Mouse (Mus musculus): ENCODE results near the gene Nipa2. TPM values are rescaled to one million over a fixed set of nuclear protein-coding genes. Genes with fewer than 3 reads are reported as not detected.
A peak's percentile ranks its signal among the peaks of the same experiment; 100 is the strongest.

The Nipa2 gene
- 31.2 and 34.3 TPM in 2 replicates for total RNA-seq (2014; fragmentation: Nextera tagmentation)
- 37.3 and 39.8 TPM in 2 replicates for total RNA-seq (2017)

DNA sequence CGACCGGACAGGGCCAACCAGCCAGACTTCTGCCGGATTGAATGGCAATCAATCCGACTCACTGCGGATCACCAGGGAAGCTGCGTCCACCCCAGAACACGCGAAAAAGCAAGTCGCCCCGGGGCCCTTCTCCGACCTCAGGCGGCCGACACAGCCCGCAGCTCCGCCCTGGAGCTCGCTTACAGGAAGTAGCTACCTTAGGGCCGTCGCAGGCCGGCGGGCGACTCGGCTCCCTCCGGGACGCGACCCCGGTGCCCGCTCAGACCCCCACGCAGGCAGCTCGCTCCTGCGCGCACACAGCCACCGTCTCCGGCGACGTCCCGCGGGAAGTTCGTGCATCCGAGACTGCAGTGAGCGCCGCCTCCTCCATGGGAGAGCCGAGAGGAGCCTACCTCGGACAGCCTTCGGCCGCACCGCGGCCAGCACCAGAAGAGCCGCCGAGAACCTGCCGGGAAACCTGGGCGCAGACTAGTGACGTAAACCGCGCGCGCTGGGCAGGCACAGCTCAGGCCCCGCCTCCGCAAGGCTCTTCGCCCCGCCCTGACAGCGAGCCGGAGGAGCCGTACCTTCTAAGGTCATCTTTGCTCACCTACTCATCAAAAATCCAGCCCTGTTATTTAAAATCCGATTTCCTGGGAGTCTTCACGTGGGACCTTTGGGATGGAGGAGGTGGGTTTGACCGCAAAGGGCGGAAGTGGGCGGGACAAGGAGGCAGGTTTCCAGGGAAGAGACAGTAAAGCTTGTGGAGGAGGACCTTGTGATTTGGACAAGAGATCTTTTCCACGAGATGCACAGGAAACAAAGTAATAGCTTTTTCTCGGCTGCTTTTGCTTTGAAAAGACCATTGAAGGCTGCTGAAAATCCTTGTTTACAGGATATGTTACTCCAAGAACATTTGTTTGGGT, at the start of gene Nipa2:
Gene Nipa2 (minus strand): TSS at position 473 of the 905 bp plus-strand sequence.
- ATAC-seq (replicated peaks; ENCODE audit: poor library complexity, severe bottlenecking), result peak; percentile 91

- ATAC-seq (replicated peaks; ENCODE audit: poor library complexity, severe bottlenecking), result no peak
These were observed 48.7 kb upstream of the Nipa2 start for GRCm38 (mm10) chr7:56011018-56011333.

DNA sequence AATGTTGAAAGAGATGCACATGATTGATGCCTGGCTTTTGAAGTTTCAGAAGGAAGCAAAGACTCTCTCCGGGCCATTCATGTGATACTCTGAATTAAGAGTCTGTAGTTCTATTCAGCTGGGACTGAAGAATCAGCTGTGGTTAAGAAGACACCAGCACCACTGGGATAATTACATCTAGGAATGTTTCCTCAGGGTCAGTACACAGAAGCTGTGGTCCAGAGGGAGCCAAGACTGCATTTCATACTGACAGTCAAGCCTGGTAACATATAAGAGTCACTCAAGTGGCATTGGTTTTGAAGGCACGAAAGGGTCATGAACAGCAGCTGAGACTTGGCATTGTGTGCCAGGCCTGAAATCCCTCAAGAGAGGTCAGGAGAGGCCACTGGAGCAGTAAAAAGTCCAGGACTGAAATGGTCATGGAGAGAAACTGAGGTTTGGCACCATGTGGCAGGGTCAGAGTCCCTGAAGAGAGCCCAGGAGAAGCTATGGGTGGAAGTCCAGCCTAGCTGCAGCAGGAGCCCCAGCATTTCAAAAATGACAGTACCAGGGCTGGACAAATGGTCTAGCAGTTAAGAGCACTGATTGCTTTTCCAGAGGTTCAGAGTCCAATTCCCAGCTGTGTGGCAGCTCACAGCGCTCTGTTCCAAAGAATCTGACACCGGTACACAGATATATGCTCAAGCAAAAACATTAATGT, 48.2 kb upstream of the Nipa2 start:
- no peak for ATAC-seq (replicated peaks; ENCODE audit: poor library complexity, severe bottlenecking)

- no peak for ATAC-seq (replicated peaks; ENCODE audit: poor library complexity, severe bottlenecking)
These were observed 36.7 kb upstream of the Nipa2 start for GRCm38 (mm10) chr7:55998997-55999396.

GRCm38 (mm10) chr7:55995013-55995412, 32.7 kb upstream of the Nipa2 start:
- no peak for ATAC-seq (replicated peaks; ENCODE audit: poor library complexity, severe bottlenecking)

GRCm38 (mm10) chr7:55991858-55992257, 29.6 kb upstream of the Nipa2 start:
- ATAC-seq (replicated peaks; ENCODE audit: poor library complexity, severe bottlenecking), result no peak

GRCm38 (mm10) chr7:55991129-55991528, 28.9 kb upstream of the Nipa2 start:
- no peak for ATAC-seq (replicated peaks; ENCODE audit: poor library complexity, severe bottlenecking)

DNA sequence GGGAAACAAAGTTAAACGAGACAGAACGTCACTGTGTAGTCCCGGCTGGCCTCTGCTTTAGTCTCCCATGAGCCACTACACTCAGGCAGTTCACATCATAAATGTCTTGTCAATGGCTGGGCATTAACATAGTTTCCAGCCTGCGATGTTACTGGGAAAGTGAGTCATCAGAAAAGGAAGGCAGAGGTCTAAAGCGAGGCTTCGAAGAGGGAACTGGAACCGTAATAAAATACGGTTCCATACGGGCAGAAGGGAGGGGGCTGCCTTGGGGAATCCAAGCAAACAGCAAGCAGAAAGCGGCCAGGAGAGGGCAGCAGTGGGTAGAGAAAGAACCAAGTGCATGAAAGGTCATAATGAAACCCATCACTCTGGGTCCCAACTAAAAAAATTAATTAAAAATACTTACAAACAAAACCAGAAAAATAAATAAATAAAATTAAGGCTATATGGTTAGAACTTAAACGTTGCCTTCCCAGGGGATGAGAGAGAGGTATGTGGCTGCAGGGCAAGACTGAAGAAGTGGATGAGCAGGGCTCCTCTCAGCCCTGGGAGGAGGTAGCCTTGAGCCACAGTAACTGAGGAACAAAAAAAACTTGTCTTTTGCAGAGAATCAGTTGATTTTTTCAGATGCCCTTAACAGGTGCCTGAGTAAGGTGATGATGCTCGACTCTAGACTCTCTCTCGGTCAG, 24.4 kb upstream of the Nipa2 start:
- peak; percentile 99 for ATAC-seq (replicated peaks; ENCODE audit: poor library complexity, severe bottlenecking)

- no peak for ATAC-seq (replicated peaks; ENCODE audit: poor library complexity, severe bottlenecking)
These were observed 22.5 kb upstream of the Nipa2 start for GRCm38 (mm10) chr7:55984754-55985153.

DNA sequence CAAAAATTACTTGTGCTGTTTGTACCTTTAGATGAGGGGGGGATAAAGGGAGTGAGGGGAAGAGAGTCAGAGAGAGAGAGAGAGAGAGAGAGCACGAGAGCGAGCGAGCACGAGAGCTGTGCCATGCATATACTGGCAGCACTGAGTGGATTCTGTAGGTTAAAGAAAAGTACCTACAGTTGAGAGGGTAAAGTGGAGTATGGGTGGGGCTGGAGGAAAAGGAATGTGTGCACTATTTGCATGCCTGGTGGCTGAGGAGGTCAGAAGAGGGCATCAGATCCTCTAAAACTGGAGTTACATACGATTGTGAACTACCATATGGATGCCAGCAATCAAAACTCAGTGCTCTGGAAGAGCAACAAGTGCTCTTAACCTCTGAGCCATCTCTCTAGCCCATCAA, 20.8 kb upstream of the Nipa2 start:
- no peak for ATAC-seq (replicated peaks; ENCODE audit: poor library complexity, severe bottlenecking)

DNA sequence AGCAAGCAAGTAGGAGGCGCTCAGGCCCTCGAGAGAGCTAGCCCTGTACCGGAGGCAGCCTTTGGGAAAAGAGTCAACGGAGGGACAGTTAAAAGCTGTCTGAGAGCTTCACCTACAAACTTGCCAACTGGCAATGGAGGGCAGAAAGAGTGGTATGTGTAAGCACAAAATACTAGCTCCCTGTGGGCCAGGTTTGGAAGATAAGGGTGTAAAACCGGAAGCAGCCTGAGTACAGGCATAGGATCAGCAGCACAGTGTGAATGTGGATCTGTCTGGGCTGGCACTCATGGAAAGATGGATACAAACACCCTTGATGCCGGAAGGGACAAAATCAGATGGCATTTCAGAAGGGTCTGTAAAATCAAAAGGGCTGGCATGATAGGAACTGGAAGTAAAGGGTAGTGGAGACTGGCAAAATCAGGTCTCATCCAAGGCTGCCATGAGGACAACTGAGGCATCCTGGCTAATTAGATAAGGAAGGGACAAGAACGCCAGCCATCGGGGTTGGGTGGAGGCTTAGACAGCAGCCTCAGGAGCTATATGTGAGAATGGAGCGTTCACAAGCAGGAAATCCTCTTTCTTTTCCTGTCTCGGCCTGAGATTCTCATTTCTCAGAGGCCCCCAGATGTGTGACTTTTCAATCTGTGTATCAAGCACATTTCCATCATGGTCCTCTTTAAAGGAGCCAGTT, 19.9 kb upstream of the Nipa2 start:
- ATAC-seq (replicated peaks; ENCODE audit: poor library complexity, severe bottlenecking), result no peak

DNA sequence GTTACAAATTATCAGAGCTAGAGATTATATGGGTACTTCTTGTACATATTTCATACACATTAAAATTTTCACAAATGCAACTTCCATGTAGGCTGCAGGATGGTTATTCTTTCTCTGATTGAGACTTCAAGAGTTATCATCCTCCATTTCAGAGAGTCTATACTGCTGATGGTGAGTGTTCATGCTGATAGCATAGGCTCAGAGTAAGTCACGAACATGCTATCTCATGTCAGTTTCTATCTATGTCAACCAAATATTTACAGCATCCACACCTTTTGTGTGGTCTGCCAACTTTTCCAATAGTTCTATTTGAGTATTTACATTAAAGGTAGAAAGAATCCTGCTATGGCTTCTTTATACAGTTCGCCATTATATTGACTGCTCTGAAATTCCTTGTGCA, 19.2 kb upstream of the Nipa2 start:
- ATAC-seq (replicated peaks; ENCODE audit: poor library complexity, severe bottlenecking), result no peak

- peak; percentile 49; the same call in 1 of the 2 replicates for ATAC-seq (replicated peaks; ENCODE audit: poor library complexity, severe bottlenecking)
These were observed 12.2 kb upstream of the Nipa2 start for GRCm38 (mm10) chr7:55974429-55974828.

- ATAC-seq (replicated peaks; ENCODE audit: poor library complexity, severe bottlenecking), result peak; percentile 46
These were observed 7.1 kb upstream of the Nipa2 start for GRCm38 (mm10) chr7:55969415-55969814.

- peak; percentile 93 for ATAC-seq (replicated peaks; ENCODE audit: poor library complexity, severe bottlenecking)
These were observed 6.1 kb upstream of the Nipa2 start for GRCm38 (mm10) chr7:55968258-55968901.

DNA sequence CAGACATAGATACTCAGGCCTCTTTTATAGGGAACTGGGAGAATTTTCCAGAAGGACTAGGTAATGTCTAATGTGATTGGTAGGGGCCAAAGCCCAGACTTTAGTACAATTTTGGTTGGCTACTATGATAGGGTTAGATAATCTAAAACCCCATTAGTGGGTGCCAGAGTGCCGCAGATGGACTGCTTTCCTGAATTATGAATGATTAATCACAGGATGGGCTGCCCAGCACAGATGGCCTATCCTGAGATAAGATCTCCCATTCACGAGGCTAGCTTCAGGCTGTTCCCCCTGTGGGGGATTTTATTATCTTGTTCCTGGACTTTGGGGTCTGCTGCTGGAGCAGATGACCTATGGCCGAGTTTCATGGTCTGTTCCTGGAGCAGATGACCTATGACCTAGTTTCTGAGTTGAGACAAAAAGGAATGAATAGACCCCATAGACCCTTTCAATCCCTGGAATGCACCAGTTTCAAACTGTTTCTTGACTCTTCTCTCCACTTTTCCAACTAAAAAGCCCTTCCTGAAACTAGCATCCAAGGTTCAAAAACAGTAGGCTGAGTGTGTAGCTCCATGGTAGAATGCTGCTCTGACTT, 4.7 kb upstream of the Nipa2 start:
- ATAC-seq (replicated peaks; ENCODE audit: poor library complexity, severe bottlenecking), result no peak

GRCm38 (mm10) chr7:55960506-55960905, 1.8 kb downstream of the Nipa2 start:
- ATAC-seq (replicated peaks; ENCODE audit: poor library complexity, severe bottlenecking), result no peak

GRCm38 (mm10) chr7:55959801-55960200, 2.5 kb downstream of the Nipa2 start:
- ATAC-seq (replicated peaks; ENCODE audit: poor library complexity, severe bottlenecking), result no peak

GRCm38 (mm10) chr7:55957916-55958315, 4.4 kb downstream of the Nipa2 start:
- no peak for ATAC-seq (replicated peaks; ENCODE audit: poor library complexity, severe bottlenecking)

DNA sequence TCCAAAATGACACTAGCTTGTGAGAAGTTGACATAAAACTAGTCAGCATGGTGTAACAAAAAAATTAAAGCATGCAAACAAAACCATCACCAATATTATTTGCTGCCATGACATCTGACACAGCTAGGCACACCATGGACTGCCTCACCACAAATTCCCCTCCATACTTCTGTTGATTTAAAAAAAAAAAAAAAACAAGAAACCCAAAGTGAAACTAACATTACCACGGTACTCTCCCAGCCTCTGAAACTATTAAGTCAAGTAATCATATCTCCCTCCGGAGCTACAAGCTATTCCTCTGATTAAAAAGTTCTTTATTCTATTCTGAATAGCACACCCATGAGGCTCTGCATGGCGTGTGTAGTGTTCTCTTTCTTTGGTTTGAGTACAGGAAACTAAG, 5.1 kb downstream of the Nipa2 start:
- ATAC-seq (replicated peaks; ENCODE audit: poor library complexity, severe bottlenecking), result no peak

All from granulocyte monocyte progenitor cell, adult 5-6 weeks (primary cell).